Mouse (Mus musculus) E14TG2a.4 (cell line): Measurements from ENCODE around the gene Sft2d1.

Source experiments
- CTCF ChIP-seq: conservative IDR thresholded peaks from 2 replicates; pipeline ENCODE4 v1.5.1; 2014; ENCODE audit warnings: low read length
- NANOG ChIP-seq: IDR thresholded peaks from 2 replicates; pipeline ENCODE4 v1.6.1; 2014; ENCODE audit warnings: borderline replicate concordance, low read length, mixed read lengths
- POU5F1 ChIP-seq: IDR thresholded peaks from 2 replicates; pipeline ENCODE4 v1.6.1; 2014; ENCODE audit warnings: low read length, borderline replicate concordance

DNA sequence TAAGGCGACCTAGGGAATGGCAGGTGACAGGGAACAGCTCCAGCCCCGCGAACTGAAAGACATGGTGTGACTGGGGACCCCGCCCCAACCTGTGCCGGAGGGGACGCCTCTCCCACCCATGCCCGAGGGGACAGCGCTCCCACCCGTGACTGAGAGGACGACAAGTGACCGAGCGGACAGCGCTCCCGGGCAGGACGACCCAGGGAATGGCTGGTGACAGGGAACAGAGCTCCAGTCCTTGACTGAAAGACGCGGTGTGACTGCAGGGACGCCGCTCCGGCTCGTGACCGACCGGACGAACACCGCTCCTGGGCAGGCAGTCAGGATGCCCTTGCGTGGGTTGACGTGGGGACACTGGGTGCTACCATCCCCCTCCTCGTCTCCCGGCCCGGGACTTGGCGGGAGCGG, 26.6 kb upstream of the Sft2d1 start:
- TF ChIP-seq CTCF (no peak), NANOG (no peak), POU5F1 (no peak)
